Mouse (Mus musculus) heart, postnatal 0 days (tissue): ENCODE data around the gene Pde4a. TPM values are rescaled to one million over a fixed set of nuclear protein-coding genes. Genes with fewer than 3 reads are reported as not detected.

Experiments
- ATAC-seq: fragments of 200-750 bp; cut with Nextera tagmentation; 2 replicates; pipeline ENCODE4 v1.8.0; 2017; ENCODE audit warnings: low read depth, moderate number of reproducible peaks, moderate library complexity; ENCODE audit not compliant: insufficient read depth
- DNase-seq: peaks from one replicate; pipeline ENCODE4 v3.0.0-alpha.2; 2016; ENCODE audit warnings: low spot score
- H3K27ac ChIP-seq: fragments of 300-500 bp; sonication (generic); 2 replicates; pipeline ENCODE4 v1.5.1; 2014; ENCODE audit warnings: low read depth, mild to moderate bottlenecking
- H3K27me3 ChIP-seq: fragments of 300-500 bp; sonication (generic); 2 replicates; pipeline ENCODE4 v1.6.1; 2014; ENCODE audit warnings: low read length, mixed read lengths; ENCODE audit not compliant: control insufficient read depth, insufficient read depth
- H3K36me3 ChIP-seq: fragments of 300-500 bp; sonication (generic); replicated peaks from 2 replicates; pipeline ENCODE4 v1.6.1; 2014; ENCODE audit warnings: low read length, mixed read lengths; ENCODE audit not compliant: control insufficient read depth, insufficient read depth
- H3K4me1 ChIP-seq: fragments of 300-500 bp; sonication (generic); 2 replicates; pipeline ENCODE4 v1.6.1; 2014; ENCODE audit warnings: antibody characterized with exemption; ENCODE audit not compliant: control insufficient read depth, insufficient read depth
- H3K4me2 ChIP-seq: fragments of 300-500 bp; sonication (generic); 2 replicates; pipeline ENCODE4 v1.6.1; 2014; ENCODE audit warnings: low read depth, mild to moderate bottlenecking, low read length, moderate library complexity
- H3K4me3 ChIP-seq: fragments of 300-500 bp; sonication (generic); 2 replicates; pipeline ENCODE4 v1.5.1; 2014; ENCODE audit warnings: low read depth, low read length
- H3K9ac ChIP-seq: fragments of 300-500 bp; sonication (generic); replicated peaks from 2 replicates; pipeline ENCODE4 v1.6.1; 2014; ENCODE audit warnings: low read depth, low read length, mixed read lengths
- H3K9me3 ChIP-seq: fragments of 300-500 bp; sonication (generic); replicated peaks from 2 replicates; pipeline ENCODE4 v1.6.1; 2016; ENCODE audit warnings: low read length; ENCODE audit not compliant: control insufficient read depth
- CTCF ChIP-seq: IDR thresholded peaks from 2 replicates; pipeline ENCODE4 v1.5.1; 2016; ENCODE audit warnings: antibody characterized with exemption, control low read depth, low read depth
- EP300 ChIP-seq: IDR thresholded peaks from 2 replicates; pipeline ENCODE4 v1.6.1; 2016; ENCODE audit warnings: antibody characterized with exemption, low read depth
- WGBS: fragments of 180-500 bp; shearing (Covaris S2); extraction: QIAGEN DNeasy Blood & Tissue Kit; methylation state at CpG from one replicate; pipeline ENCODE4 v1.1.7; 2014; 5-methylcytosine and 5-hydroxymethylcytosine counted together
- polyA plus RNA-seq: library from polyadenylated mRNA; unstranded; fragments of >200 nt; fragmentation: Nextera tagmentation; extraction: Ambion mirVana; gene quantifications from 2 replicates; pipeline ENCODE4 v1.2.1, GENCODE M21; 2015
- total RNA-seq: library from RNA; depleted of rRNA; stranded (reverse); fragments of >200 nt; gene quantifications from 2 replicates; pipeline ENCODE4 v1.2.3, GENCODE M21; 2014; ENCODE audit warnings: low replicate concordance

The Pde4a gene
- total and polyA plus RNA-seq, 2 experiments from 2014 or later, result 14.6 to 17.5 TPM

DNA sequence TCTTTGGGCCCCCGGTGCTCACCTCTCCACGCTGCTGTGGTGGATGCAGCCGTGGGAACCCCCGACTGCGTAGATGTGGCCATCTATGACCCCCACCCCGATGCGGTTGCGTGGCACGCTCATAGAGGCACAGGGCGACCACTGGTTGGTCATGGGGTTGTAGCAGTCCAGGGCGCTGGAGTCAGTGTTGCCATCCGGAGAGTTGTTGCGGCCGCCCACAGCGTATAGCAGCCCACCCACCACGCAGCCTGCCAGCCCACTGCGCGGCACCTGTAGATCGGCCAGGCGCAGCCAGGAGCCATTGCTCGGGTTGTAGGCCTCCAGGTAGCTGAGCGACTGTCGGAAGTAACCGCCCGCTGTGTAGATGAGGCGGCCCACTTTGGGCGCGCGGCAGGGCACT is 67.9 kb downstream of the Pde4a start:
- ATAC-seq, result no peak
- H3K27me3 ChIP-seq, result no peaks in the 10 kb centered on the region
- H3K4me2 ChIP-seq, result no peak overlapping the region
- H3K4me1 ChIP-seq, result peaks cover 9% of the 10 kb centered on the region; the same call in 1 of the 2 replicates
- no peak for DNase-seq
- H3K9me3 ChIP-seq, result no peaks in the 10 kb centered on the region
- H3K9ac ChIP-seq, result no peak overlapping the region
- TF ChIP-seq CTCF (no peak), EP300 (no peak)
- peaks cover 67% of the 10 kb centered on the region for H3K36me3 ChIP-seq
- no peak overlapping the region for H3K27ac ChIP-seq
- no peak overlapping the region for H3K4me3 ChIP-seq
- WGBS, result 90% methylated on average over 29 of the region's 29 CpGs

DNA sequence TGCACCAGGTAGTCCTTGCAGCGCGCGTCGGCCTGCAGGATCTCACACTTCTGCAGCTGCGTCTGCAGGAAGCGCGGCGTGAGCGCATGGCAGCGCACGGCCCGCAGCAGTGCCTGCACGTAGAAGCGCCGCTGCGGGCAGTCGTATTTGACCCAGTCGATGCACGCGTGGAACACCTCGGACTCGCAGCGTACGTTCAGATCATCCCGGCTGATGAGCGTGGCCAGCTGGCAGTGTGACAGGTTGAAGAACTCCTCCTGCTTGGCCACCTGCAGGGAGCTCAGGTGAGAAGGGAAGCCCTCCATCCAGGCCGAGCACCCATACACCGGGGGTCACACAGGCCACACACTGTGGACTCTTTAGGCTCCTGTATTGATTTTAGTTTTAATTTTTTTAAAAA is 68.3 kb downstream of the Pde4a start:
- Histone ChIP-seq H3K36me3 (peaks cover 67% of the 10 kb centered on the region), H3K9ac (no peak overlapping the region), H3K4me1 (peaks cover 9% of the 10 kb centered on the region; the same call in 1 of the 2 replicates), H3K4me3 (no peak overlapping the region), H3K4me2 (no peak overlapping the region), H3K27ac (no peak overlapping the region), H3K9me3 (no peaks in the 10 kb centered on the region), H3K27me3 (no peaks in the 10 kb centered on the region)
- DNase-seq (no peak), ATAC-seq (no peak)
- WGBS, result 84% methylated on average over 28 of the region's 28 CpGs
- TF ChIP-seq CTCF (no peak), EP300 (no peak)

GRCm38 (mm10) chr9:21235341-21235740 is 69.8 kb downstream of the Pde4a start:
- 90% methylated on average over 4 of the region's 4 CpGs for WGBS
- Histone ChIP-seq H3K36me3 (peaks cover 60% of the 10 kb centered on the region), H3K27ac (no peak overlapping the region), H3K9me3 (no peaks in the 10 kb centered on the region), H3K27me3 (no peaks in the 10 kb centered on the region), H3K4me3 (no peak overlapping the region), H3K9ac (no peak overlapping the region), H3K4me1 (peaks cover 9% of the 10 kb centered on the region; the same call in 1 of the 2 replicates), H3K4me2 (no peak overlapping the region)
- ATAC-seq (no peak), DNase-seq (no peak)
- no peak for TF ChIP-seq EP300
- TF ChIP-seq CTCF, result no peak

DNA sequence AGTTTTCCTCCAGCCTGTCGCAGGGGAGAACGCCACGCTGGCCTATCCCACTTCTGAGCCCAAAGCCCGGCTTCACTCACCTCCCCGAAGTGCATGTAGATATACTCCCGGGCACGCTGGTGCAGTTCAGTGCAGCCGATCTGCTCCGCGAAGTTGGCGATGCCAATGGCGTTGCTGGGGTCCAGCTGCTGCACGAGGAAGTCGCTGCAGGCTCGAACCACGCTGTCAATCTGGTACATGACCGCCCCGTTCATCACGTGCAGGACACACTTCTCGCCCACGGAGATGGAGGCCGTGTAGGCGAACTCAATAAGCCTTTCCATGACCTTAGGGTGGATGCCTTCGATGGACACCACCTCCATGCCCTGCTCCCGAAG is 71.5 kb downstream of the Pde4a start:
- no peaks in the 10 kb centered on the region for H3K9me3 ChIP-seq
- peak overlapping the region; percentile 97 for H3K27ac ChIP-seq
- no peaks in the 10 kb centered on the region for H3K27me3 ChIP-seq
- peak overlapping the region; percentile 94; the same call in 1 of the 2 replicates for H3K9ac ChIP-seq
- 75% methylated on average over 25 of the region's 25 CpGs for WGBS
- peak overlapping the region; percentile 67 for H3K4me2 ChIP-seq
- ATAC-seq, result no peak
- peaks cover 45% of the 10 kb centered on the region for H3K36me3 ChIP-seq
- TF ChIP-seq EP300 (no peak), CTCF (no peak)
- H3K4me1 ChIP-seq, result peaks cover 9% of the 10 kb centered on the region; the same call in 1 of the 2 replicates
- DNase-seq, result no peak
- peak overlapping the region; percentile 85 for H3K4me3 ChIP-seq

DNA sequence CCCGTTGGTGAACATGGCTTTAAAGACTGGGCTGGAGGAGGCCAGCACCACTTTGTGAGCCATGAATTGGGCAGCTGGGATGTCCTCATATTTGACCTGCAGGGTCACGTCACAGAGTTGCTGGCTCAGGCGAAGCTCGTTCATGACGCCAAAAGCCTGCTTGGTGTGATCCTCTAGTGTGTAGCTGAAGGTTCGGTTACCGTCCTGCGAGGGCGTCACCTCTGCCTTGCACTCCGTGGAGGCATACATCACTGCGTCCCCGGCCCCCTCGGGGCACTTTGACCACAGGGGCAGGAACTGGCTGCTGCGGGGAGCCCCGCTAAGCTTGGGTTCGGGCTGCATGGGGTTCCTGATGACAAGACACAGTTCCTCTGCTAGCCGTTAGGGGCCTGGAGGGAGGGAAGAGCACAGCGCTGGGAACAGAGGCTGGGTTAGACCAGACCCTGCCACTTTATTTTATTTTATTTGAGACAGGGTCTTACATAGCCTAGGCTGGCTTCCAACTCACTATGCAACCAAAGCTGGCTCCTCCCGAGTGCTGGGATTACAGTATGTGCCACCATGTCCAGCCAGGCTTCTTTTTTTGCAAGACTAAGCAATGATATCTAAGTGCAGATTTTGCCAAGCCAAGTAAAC is 72.0 kb downstream of the Pde4a start:
- Histone ChIP-seq H3K9me3 (no peaks in the 10 kb centered on the region), H3K4me3 (peak overlapping the region; percentile 85), H3K36me3 (peaks cover 39% of the 10 kb centered on the region), H3K9ac (peak overlapping the region; percentile 94), H3K27me3 (peaks cover 3% of the 10 kb centered on the region; the same call in 1 of the 2 replicates), H3K4me1 (peaks cover 9% of the 10 kb centered on the region; the same call in 1 of the 2 replicates), H3K4me2 (peak overlapping the region; percentile 67), H3K27ac (peak overlapping the region; percentile 97)
- no peak for DNase-seq
- 13% methylated on average over 19 of the region's 19 CpGs for WGBS
- ATAC-seq, result peak; percentile 15; the same call in 1 of the 2 replicates
- TF ChIP-seq EP300 (no peak), CTCF (peak; percentile 20; the same call in 1 of the 2 replicates)
